Mouse (Mus musculus): ENCODE measurements around the gene Tcfl5.
A peak's percentile ranks its signal among the peaks of the same experiment; 100 is the strongest.

The Tcfl5 gene

GRCm38 (mm10) chr2:180598157-180598705 lies 44.3 kb downstream of the Tcfl5 start:
- no peak for DNase-seq (ENCODE audit: low read depth, low spot score)

GRCm38 (mm10) chr2:180597490-180597889 lies 45.0 kb downstream of the Tcfl5 start, which contains the start of gene Col9a3:
Gene Col9a3 (plus strand): TSS chr2:180597790.
- DNase-seq (ENCODE audit: low read depth, low spot score): no peak

- DNase-seq (ENCODE audit: low read depth, low spot score): peak; percentile 75
Observed at GRCm38 (mm10) chr2:180589123-180589831, 53.2 kb downstream of the Tcfl5 start, which contains the start of gene Ogfr. Gene Ogfr (plus strand): TSS chr2:180589245.

DNA sequence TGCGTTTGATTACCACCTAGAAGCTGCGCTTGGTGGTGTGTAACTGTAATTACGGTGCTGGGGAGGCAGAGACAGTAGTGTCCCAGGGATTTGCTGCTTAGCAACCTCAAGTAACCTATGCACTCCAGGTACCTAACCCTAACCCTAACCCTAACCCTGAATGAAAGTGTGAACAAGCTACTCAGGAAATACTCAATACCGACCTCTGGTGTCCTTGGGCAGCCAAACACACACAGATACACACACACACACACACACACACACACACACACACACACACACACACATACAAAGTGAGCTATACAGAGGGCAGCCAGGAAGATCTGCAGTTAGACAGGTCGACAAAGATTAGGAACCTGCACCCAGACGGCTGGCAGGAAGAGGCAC lies 53.8 kb downstream of the Tcfl5 start:
- no peak for DNase-seq (ENCODE audit: low read depth, low spot score)

- DNase-seq (ENCODE audit: low read depth, low spot score): no peak
Observed at GRCm38 (mm10) chr2:180583154-180583507, 59.4 kb downstream of the Tcfl5 start.

DNA sequence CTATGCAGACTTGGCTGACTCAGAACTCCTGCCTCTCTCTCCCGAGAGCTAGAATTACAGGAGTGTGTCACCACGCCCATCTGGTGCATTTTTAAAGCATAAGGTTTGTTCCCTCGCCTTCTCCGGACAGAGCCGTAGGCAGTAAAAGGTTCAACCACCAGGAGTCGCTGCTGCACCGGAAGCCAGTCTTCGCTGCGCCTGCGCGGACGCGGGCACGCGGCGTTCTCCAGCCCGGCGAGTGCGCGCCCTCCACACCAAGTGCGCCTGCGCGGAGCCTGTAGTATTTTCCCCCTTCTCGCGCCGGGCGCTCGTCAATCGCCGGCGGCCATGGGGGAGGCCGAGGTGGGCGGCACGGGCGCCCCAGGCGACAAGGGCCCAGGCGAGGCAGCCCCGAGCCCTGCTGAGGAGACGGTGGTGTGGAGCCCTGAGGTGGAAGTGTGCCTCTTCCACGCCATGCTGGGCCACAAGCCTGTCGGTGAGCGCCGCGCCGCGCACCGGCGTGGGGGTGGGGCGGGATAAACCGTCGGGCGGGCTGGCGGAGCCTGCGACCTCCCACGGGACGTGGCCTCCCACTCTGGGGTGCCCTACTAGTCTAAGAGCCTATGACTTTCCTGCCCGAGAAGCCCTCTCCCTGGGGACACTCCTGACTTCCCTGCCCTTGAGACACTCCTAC lies 59.9 kb downstream of the Tcfl5 start:
- DNase-seq (ENCODE audit: low read depth, low spot score): peak; percentile 91

GRCm38 (mm10) chr2:180581002-180581401 lies 61.5 kb downstream of the Tcfl5 start, which contains the start of gene Mrgbp:
Gene Mrgbp (plus strand): TSS chr2:180581304.
- no peak for DNase-seq (ENCODE audit: low read depth, low spot score)

GRCm38 (mm10) chr2:180578686-180579085 lies 63.8 kb downstream of the Tcfl5 start:
- DNase-seq (ENCODE audit: low read depth, low spot score): peak; percentile 76

DNA sequence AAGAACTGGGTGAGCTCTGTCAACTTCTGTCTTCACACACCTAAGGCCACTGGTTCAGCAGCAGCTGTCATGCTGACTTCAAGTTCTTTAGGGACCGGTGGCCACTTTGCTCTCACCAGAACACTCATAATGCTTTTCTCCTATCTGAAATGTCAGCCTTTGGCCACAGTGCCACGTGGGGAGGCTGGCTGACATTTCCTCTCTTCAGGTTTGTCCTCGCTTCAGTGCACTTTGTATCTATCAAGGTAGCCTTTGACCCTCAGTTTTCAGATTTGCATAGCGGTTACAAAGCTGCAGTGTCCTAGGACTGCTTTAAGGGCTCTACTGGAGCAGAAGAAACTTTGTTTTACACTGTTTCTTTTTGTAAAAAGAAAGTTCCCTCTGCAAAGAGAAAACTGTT lies 66.0 kb downstream of the Tcfl5 start:
- DNase-seq (ENCODE audit: low read depth, low spot score): no peak
